Mouse (Mus musculus) neural tube, embryonic 15.5 days (tissue): ENCODE measurements at regions not wholly inside any gene's neighbourhood (a gene's known extent, or its start where the extent isn't known, plus 50 kb on each side); places are given as distances from the start of the nearest gene placed in this dataset.

ENCODE experiments used
- ATAC-seq: fragments of 200-750 bp; cut with Nextera tagmentation; 2 replicates; pipeline ENCODE4 v1.8.0; 2017; ENCODE audit warnings: mild to moderate bottlenecking, moderate TSS enrichment, moderate library complexity; ENCODE audit not compliant: low FRiP score
- H3K27ac ChIP-seq: fragments of 300-500 bp; sonication (generic); replicated peaks from 2 replicates; pipeline ENCODE4 v1.5.1; 2015; ENCODE audit warnings: mild to moderate bottlenecking, inconsistent platforms
- H3K27me3 ChIP-seq: fragments of 300-500 bp; sonication (generic); replicated peaks from 2 replicates; pipeline ENCODE4 v1.6.1; 2015; ENCODE audit warnings: inconsistent platforms
- H3K36me3 ChIP-seq: fragments of 300-500 bp; sonication (generic); 2 replicates; pipeline ENCODE4 v1.6.1; 2015; ENCODE audit warnings: inconsistent platforms
- H3K4me1 ChIP-seq: fragments of 300-500 bp; sonication (generic); 2 replicates; pipeline ENCODE4 v1.6.1; 2015; ENCODE audit warnings: inconsistent platforms
- H3K4me2 ChIP-seq: fragments of 300-500 bp; sonication (generic); 2 replicates; pipeline ENCODE4 v1.6.1; 2015; ENCODE audit warnings: inconsistent platforms, mild to moderate bottlenecking, moderate library complexity
- H3K4me3 ChIP-seq: fragments of 300-500 bp; sonication (generic); replicated peaks from 2 replicates; pipeline ENCODE4 v1.5.1; 2015; ENCODE audit warnings: mild to moderate bottlenecking, inconsistent platforms
- H3K9ac ChIP-seq: fragments of 300-500 bp; sonication (generic); replicated peaks from 2 replicates; pipeline ENCODE4 v1.6.1; 2015; ENCODE audit warnings: mild to moderate bottlenecking, inconsistent platforms
- H3K9me3 ChIP-seq: fragments of 300-500 bp; sonication (generic); replicated peaks from 2 replicates; pipeline ENCODE4 v1.6.1; 2016; ENCODE audit warnings: inconsistent platforms
- WGBS: fragments of 180-500 bp; shearing (Covaris S2); methylation state at CpG from one replicate; pipeline ENCODE4 v1.1.7; 2015; ENCODE audit warnings: mixed read lengths; 5-methylcytosine and 5-hydroxymethylcytosine counted together

- WGBS = 53% methylated on average over 2 of the region's 2 CpGs
- H3K4me2 ChIP-seq = no peak overlapping the region
- no peak overlapping the region for H3K4me3 ChIP-seq
- ATAC-seq = no peak
- H3K9ac ChIP-seq = no peak overlapping the region
- no peaks in the 10 kb centered on the region for H3K36me3 ChIP-seq
- no peak overlapping the region for H3K27ac ChIP-seq
- no peaks in the 10 kb centered on the region for H3K27me3 ChIP-seq
- no peaks in the 10 kb centered on the region for H3K4me1 ChIP-seq
- no peaks in the 10 kb centered on the region for H3K9me3 ChIP-seq
These were observed 376.9 kb upstream of the Luzp2 start for GRCm38 (mm10) chr7:54458386-54458785.

DNA sequence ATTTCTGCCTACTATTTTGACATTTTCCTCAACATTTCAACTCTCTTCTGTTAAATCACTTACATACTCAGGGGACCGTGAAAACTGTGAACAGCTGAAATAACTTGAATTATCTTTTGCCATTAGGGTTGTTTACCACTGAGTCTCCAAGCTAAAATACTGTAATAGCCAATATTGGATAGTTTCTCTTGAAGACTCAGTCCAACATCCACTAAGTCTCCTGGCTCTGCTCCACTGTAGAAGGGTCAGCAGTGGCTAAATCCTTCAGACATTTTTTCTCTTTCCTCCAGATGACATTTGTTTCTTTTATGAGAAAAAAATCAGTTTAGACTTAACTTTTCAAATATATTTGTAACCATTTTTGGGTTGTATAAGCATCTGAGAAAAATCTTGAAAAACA lies 344.0 kb upstream of the Luzp2 start:
- H3K9ac ChIP-seq = no peak overlapping the region
- no peaks in the 10 kb centered on the region for H3K36me3 ChIP-seq
- no peak overlapping the region for H3K4me2 ChIP-seq
- WGBS = 86% methylated on average over 1 of the region's 1 CpGs
- H3K4me3 ChIP-seq = no peak overlapping the region
- H3K4me1 ChIP-seq = no peaks in the 10 kb centered on the region
- H3K9me3 ChIP-seq = no peaks in the 10 kb centered on the region
- no peak for ATAC-seq
- no peak overlapping the region for H3K27ac ChIP-seq
- H3K27me3 ChIP-seq = no peaks in the 10 kb centered on the region

DNA sequence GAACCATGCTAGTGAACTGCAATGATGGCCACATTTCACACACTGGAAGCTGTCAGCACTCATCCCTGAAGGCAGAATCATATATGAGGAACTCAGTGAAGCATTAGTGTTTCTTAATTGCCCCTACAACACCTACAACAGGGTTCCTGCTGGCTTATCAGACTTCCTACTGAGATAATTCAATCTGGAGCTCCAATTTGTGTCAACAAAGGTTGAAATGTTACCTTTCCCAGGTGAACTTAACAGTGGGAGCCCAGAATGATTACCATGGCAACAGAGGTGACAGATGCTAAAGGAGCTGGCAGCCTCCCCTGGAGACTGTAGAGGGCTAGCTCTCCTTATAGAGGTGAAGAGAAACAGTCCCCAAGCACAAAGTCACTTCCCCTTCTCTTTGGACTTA lies 330.1 kb upstream of the Luzp2 start:
- Histone ChIP-seq H3K4me3 (no peak overlapping the region), H3K4me1 (no peaks in the 10 kb centered on the region), H3K9ac (no peak overlapping the region), H3K27me3 (no peaks in the 10 kb centered on the region), H3K27ac (no peak overlapping the region), H3K9me3 (no peaks in the 10 kb centered on the region), H3K4me2 (no peak overlapping the region), H3K36me3 (no peaks in the 10 kb centered on the region)
- ATAC-seq = no peak

- WGBS = 53% methylated on average over 2 of the region's 2 CpGs
- H3K36me3 ChIP-seq = no peaks in the 10 kb centered on the region
- no peak overlapping the region for H3K4me2 ChIP-seq
- H3K4me1 ChIP-seq = no peaks in the 10 kb centered on the region
- H3K9ac ChIP-seq = no peak overlapping the region
- H3K27me3 ChIP-seq = no peaks in the 10 kb centered on the region
- ATAC-seq = no peak
- H3K4me3 ChIP-seq = no peak overlapping the region
- no peak overlapping the region for H3K27ac ChIP-seq
- no peaks in the 10 kb centered on the region for H3K9me3 ChIP-seq
These were observed 328.3 kb upstream of the Luzp2 start for GRCm38 (mm10) chr7:54507006-54507405.

GRCm38 (mm10) chr7:54535693-54536092 lies 299.6 kb upstream of the Luzp2 start:
- WGBS = 41% methylated on average over 7 of the region's 7 CpGs

DNA sequence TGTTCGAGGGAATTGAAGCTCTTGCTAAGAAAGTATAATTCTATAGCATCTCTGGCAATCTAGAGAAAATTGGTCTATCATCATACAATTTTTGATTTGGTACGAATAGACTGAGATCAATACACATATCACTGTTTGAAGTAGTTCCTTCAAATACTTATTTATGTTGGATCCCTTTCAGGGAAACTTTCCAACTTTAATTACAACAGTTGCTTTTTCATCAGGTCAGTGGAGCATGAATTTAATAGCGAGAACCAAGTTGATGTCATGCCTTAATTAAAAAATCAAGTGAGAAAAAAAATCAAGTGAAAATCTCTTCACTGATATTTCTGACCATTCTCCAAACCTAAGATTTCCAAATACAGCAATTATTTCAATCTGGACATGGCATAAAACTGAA lies 277.9 kb upstream of the Luzp2 start:
- H3K27ac ChIP-seq = no peak overlapping the region
- no peak overlapping the region for H3K9ac ChIP-seq
- H3K36me3 ChIP-seq = no peaks in the 10 kb centered on the region
- H3K9me3 ChIP-seq = no peaks in the 10 kb centered on the region
- WGBS = 76% methylated on average over 3 of the region's 3 CpGs
- H3K27me3 ChIP-seq = no peaks in the 10 kb centered on the region
- no peak for ATAC-seq
- no peaks in the 10 kb centered on the region for H3K4me1 ChIP-seq
- H3K4me3 ChIP-seq = no peak overlapping the region
- H3K4me2 ChIP-seq = no peak overlapping the region

More at GRCm38 (mm10) chr7:54535693-54536092, 299.6 kb upstream of the Luzp2 start:
- H3K9me3 ChIP-seq = no peaks in the 10 kb centered on the region
- H3K4me3 ChIP-seq = no peak overlapping the region
- H3K36me3 ChIP-seq = no peaks in the 10 kb centered on the region
- no peaks in the 10 kb centered on the region for H3K27me3 ChIP-seq
- H3K4me1 ChIP-seq = no peaks in the 10 kb centered on the region
- H3K4me2 ChIP-seq = no peak overlapping the region
- H3K27ac ChIP-seq = no peak overlapping the region
- ATAC-seq = no peak
- no peak overlapping the region for H3K9ac ChIP-seq

GRCm38 (mm10) chr7:54565569-54566179 lies 269.6 kb upstream of the Luzp2 start:
- Histone ChIP-seq H3K4me1 (no peaks in the 10 kb centered on the region), H3K27ac (no peak overlapping the region), H3K36me3 (no peaks in the 10 kb centered on the region), H3K4me2 (no peak overlapping the region), H3K9ac (no peak overlapping the region), H3K27me3 (no peaks in the 10 kb centered on the region), H3K4me3 (no peak overlapping the region), H3K9me3 (no peaks in the 10 kb centered on the region)
- ATAC-seq = peak; percentile 69
- 36% methylated on average over 3 of the region's 3 CpGs for WGBS

GRCm38 (mm10) chr7:54599776-54600175 lies 235.5 kb upstream of the Luzp2 start:
- Histone ChIP-seq H3K9ac (no peak overlapping the region), H3K9me3 (no peaks in the 10 kb centered on the region), H3K4me2 (no peak overlapping the region), H3K36me3 (no peaks in the 10 kb centered on the region), H3K4me1 (no peaks in the 10 kb centered on the region), H3K27me3 (no peaks in the 10 kb centered on the region), H3K27ac (no peak overlapping the region), H3K4me3 (no peak overlapping the region)
- WGBS = 77% methylated on average over 1 of the region's 1 CpGs
- ATAC-seq = no peak

- H3K9me3 ChIP-seq = no peaks in the 10 kb centered on the region
- H3K4me1 ChIP-seq = no peaks in the 10 kb centered on the region
- H3K27ac ChIP-seq = no peak overlapping the region
- H3K27me3 ChIP-seq = no peaks in the 10 kb centered on the region
- H3K9ac ChIP-seq = no peak overlapping the region
- H3K36me3 ChIP-seq = no peaks in the 10 kb centered on the region
- no peak for ATAC-seq
- H3K4me3 ChIP-seq = no peak overlapping the region
- WGBS = 83% methylated on average over 2 of the region's 2 CpGs
- no peak overlapping the region for H3K4me2 ChIP-seq
These were observed 212.9 kb upstream of the Luzp2 start for GRCm38 (mm10) chr7:54622436-54622835.

- Histone ChIP-seq H3K4me3 (no peak overlapping the region), H3K27me3 (no peaks in the 10 kb centered on the region), H3K4me1 (no peaks in the 10 kb centered on the region), H3K9me3 (no peaks in the 10 kb centered on the region), H3K4me2 (no peak overlapping the region), H3K27ac (no peak overlapping the region), H3K9ac (no peak overlapping the region), H3K36me3 (no peaks in the 10 kb centered on the region)
- ATAC-seq = no peak
- 72% methylated on average over 6 of the region's 6 CpGs for WGBS
These were observed 201.4 kb upstream of the Luzp2 start for GRCm38 (mm10) chr7:54633930-54634329.

DNA sequence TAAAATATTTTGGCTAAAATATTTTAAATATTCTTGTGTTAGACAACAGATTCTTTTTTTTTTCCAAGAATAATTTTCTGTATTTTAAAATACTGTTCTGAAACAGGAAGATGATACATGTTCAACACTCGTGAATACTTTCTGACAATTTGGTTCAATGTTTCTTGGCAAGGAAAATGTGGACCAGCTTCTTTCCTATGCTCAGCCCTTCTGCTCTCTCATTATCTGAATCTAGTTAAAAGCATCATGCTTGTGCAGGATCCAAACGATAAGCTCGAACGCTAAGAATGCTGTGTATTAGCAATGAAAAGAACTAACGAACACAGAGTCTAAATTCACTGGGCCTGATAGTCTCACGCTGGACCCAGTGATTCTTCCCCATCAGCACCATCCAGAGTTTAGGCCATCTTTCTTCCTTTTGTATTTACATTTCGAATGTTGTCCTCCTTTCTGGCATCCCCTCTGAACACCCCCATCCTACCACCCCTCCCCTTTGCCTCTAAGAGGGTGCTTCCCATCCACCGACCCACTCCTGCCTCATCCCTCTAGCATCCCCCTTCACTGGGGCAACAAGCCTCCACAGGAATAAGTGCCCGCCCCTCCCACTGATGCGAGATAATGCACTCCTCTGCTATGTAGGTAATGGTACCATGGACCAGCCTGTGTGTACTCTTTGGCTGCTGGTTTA lies 200.8 kb upstream of the Luzp2 start:
- H3K4me3 ChIP-seq = no peak overlapping the region
- no peaks in the 10 kb centered on the region for H3K9me3 ChIP-seq
- H3K4me2 ChIP-seq = no peak overlapping the region
- no peak overlapping the region for H3K9ac ChIP-seq
- H3K27ac ChIP-seq = no peak overlapping the region
- no peaks in the 10 kb centered on the region for H3K27me3 ChIP-seq
- no peaks in the 10 kb centered on the region for H3K4me1 ChIP-seq
- no peak for ATAC-seq
- no peaks in the 10 kb centered on the region for H3K36me3 ChIP-seq
- WGBS = 87% methylated on average over 10 of the region's 10 CpGs

- Histone ChIP-seq H3K27me3 (no peaks in the 10 kb centered on the region), H3K4me3 (no peak overlapping the region), H3K27ac (no peak overlapping the region), H3K4me1 (0 out of 2 replicates have a peak, but pooled peaks cover 3% of the 10 kb centered on the region), H3K36me3 (no peaks in the 10 kb centered on the region), H3K9ac (no peak overlapping the region), H3K4me2 (no peak overlapping the region), H3K9me3 (no peaks in the 10 kb centered on the region)
- ATAC-seq = no peak
- WGBS = 98% methylated on average over 2 of the region's 2 CpGs
These were observed 190.0 kb upstream of the Luzp2 start for GRCm38 (mm10) chr7:54645314-54645713.
